Mouse (Mus musculus) MN1 (cell line): ENCODE data around the gene Nrl.

Experiments used
- DNase-seq: peaks from one replicate; pipeline ENCODE4 v3.0.0-alpha.2; 2016; ENCODE audit warnings: low spot score

Gene Nrl

GRCm38 (mm10) chr14:55524785-55525184 lies at the start of gene Nrl:
Gene Nrl, minus strand, starts transcription at chr14:55524981.
- DNase-seq, result no peak

GRCm38 (mm10) chr14:55571760-55572159 lies 47.0 kb upstream of the Nrl start:
- DNase-seq, result no peak

- no peak for DNase-seq
These were observed 45.8 kb upstream of the Nrl start for GRCm38 (mm10) chr14:55570588-55570987.

- DNase-seq, result no peak
These were observed 42.7 kb upstream of the Nrl start for GRCm38 (mm10) chr14:55567496-55567895.

GRCm38 (mm10) chr14:55565748-55566147 lies 41.0 kb upstream of the Nrl start:
- DNase-seq, result no peak

GRCm38 (mm10) chr14:55563249-55563648 lies 38.5 kb upstream of the Nrl start:
- DNase-seq, result no peak

- no peak for DNase-seq
These were observed 37.1 kb upstream of the Nrl start for GRCm38 (mm10) chr14:55561860-55562259.

- peak; percentile 97 for DNase-seq
These were observed 35.7 kb upstream of the Nrl start, which contains the start of gene A730061H03Rik for GRCm38 (mm10) chr14:55560202-55561073. Gene A730061H03Rik, minus strand, starts transcription at chr14:55560406.

- DNase-seq, result peak; percentile 96
These were observed 35.0 kb upstream of the Nrl start, which contains the start of gene Dcaf11 for GRCm38 (mm10) chr14:55559799-55560201. Gene Dcaf11, plus strand, starts transcription at chr14:55560006.

GRCm38 (mm10) chr14:55558740-55559448 lies 34.1 kb upstream of the Nrl start:
- DNase-seq, result no peak

GRCm38 (mm10) chr14:55557587-55557986 lies 32.8 kb upstream of the Nrl start:
- DNase-seq, result no peak

- peak; percentile 80 for DNase-seq
These were observed 32.2 kb upstream of the Nrl start for GRCm38 (mm10) chr14:55557003-55557402.

GRCm38 (mm10) chr14:55555788-55556187 lies 31.0 kb upstream of the Nrl start:
- DNase-seq, result no peak

GRCm38 (mm10) chr14:55554635-55555034 lies 29.9 kb upstream of the Nrl start:
- no peak for DNase-seq

GRCm38 (mm10) chr14:55551794-55552193 lies 27.0 kb upstream of the Nrl start:
- DNase-seq, result no peak

GRCm38 (mm10) chr14:55551347-55551746 lies 26.6 kb upstream of the Nrl start:
- DNase-seq, result no peak

GRCm38 (mm10) chr14:55550191-55550590 lies 25.4 kb upstream of the Nrl start:
- DNase-seq, result no peak

GRCm38 (mm10) chr14:55544334-55544733 lies 19.6 kb upstream of the Nrl start:
- peak; percentile 69 for DNase-seq

GRCm38 (mm10) chr14:55542268-55542667 lies 17.5 kb upstream of the Nrl start:
- DNase-seq, result no peak

GRCm38 (mm10) chr14:55540787-55541321 lies 16.1 kb upstream of the Nrl start:
- DNase-seq, result peak; percentile 85

GRCm38 (mm10) chr14:55540067-55540786 lies 15.4 kb upstream of the Nrl start, which contains the start of gene Pck2:
Gene Pck2, plus strand, starts transcription at chr14:55540266.
- peak; percentile 96 for DNase-seq
